Mouse (Mus musculus): Measurements from ENCODE around the gene Mlana.

Gene Mlana

GRCm38 (mm10) chr19:29697245-29697874, at the start of gene Mlana:
Mlana (plus strand) TSS chr19:29697824.
- DNase-seq (ENCODE audit: low spot score): no peak

GRCm38 (mm10) chr19:29648550-29648914, 49.1 kb upstream of the Mlana start:
- no peak for DNase-seq (ENCODE audit: low spot score)

- no peak for DNase-seq (ENCODE audit: low spot score)
Measured at GRCm38 (mm10) chr19:29649683-29650082, 47.9 kb upstream of the Mlana start.

GRCm38 (mm10) chr19:29653768-29654265, 43.8 kb upstream of the Mlana start:
- no peak for DNase-seq (ENCODE audit: low spot score)

- DNase-seq (ENCODE audit: low spot score): no peak
Measured at GRCm38 (mm10) chr19:29655148-29655547, 42.5 kb upstream of the Mlana start.

GRCm38 (mm10) chr19:29656029-29656428, 41.6 kb upstream of the Mlana start:
- no peak for DNase-seq (ENCODE audit: low spot score)

GRCm38 (mm10) chr19:29656620-29657019, 41.0 kb upstream of the Mlana start:
- DNase-seq (ENCODE audit: low spot score): no peak

GRCm38 (mm10) chr19:29657033-29657432, 40.6 kb upstream of the Mlana start:
- no peak for DNase-seq (ENCODE audit: low spot score)

GRCm38 (mm10) chr19:29657558-29657957, 40.1 kb upstream of the Mlana start:
- no peak for DNase-seq (ENCODE audit: low spot score)

- DNase-seq (ENCODE audit: low spot score): no peak
Measured at GRCm38 (mm10) chr19:29658836-29659235, 38.8 kb upstream of the Mlana start.

GRCm38 (mm10) chr19:29659705-29660104, 37.9 kb upstream of the Mlana start:
- DNase-seq (ENCODE audit: low spot score): no peak

- DNase-seq (ENCODE audit: low spot score): no peak
Measured at GRCm38 (mm10) chr19:29660835-29661764, 36.5 kb upstream of the Mlana start.

- DNase-seq (ENCODE audit: low spot score): no peak
Measured at GRCm38 (mm10) chr19:29661974-29662580, 35.5 kb upstream of the Mlana start.

GRCm38 (mm10) chr19:29663780-29664179, 33.8 kb upstream of the Mlana start:
- DNase-seq (ENCODE audit: low spot score): no peak

GRCm38 (mm10) chr19:29664934-29665333, 32.7 kb upstream of the Mlana start:
- DNase-seq (ENCODE audit: low spot score): no peak

GRCm38 (mm10) chr19:29666164-29666563, 31.5 kb upstream of the Mlana start:
- no peak for DNase-seq (ENCODE audit: low spot score)

- no peak for DNase-seq (ENCODE audit: low spot score)
Measured at GRCm38 (mm10) chr19:29666965-29667594, 30.5 kb upstream of the Mlana start.

- DNase-seq (ENCODE audit: low spot score): no peak
Measured at GRCm38 (mm10) chr19:29668135-29668534, 29.5 kb upstream of the Mlana start.

- DNase-seq (ENCODE audit: low spot score): no peak
Measured at GRCm38 (mm10) chr19:29670247-29670646, 27.4 kb upstream of the Mlana start.

GRCm38 (mm10) chr19:29671160-29671559, 26.5 kb upstream of the Mlana start:
- DNase-seq (ENCODE audit: low spot score): no peak

- DNase-seq (ENCODE audit: low spot score): no peak
Measured at GRCm38 (mm10) chr19:29672660-29673059, 25.0 kb upstream of the Mlana start.

GRCm38 (mm10) chr19:29674946-29675345, 22.7 kb upstream of the Mlana start:
- DNase-seq (ENCODE audit: low spot score): no peak
